Mouse (Mus musculus) erythroblast, embryonic 14.5 days (primary cell): ENCODE measurements around the gene Igfbp4.

Source experiments
- GATA1 ChIP-seq: IDR thresholded peaks from 2 replicates; pipeline ENCODE4 v1.6.1; 2012; ENCODE audit warnings: low read length, inconsistent platforms, mixed read lengths
- TAL1 ChIP-seq: IDR thresholded peaks from 3 replicates; pipeline ENCODE4 v1.6.1; 2012; ENCODE audit warnings: low read length, inconsistent platforms, mixed read lengths

DNA sequence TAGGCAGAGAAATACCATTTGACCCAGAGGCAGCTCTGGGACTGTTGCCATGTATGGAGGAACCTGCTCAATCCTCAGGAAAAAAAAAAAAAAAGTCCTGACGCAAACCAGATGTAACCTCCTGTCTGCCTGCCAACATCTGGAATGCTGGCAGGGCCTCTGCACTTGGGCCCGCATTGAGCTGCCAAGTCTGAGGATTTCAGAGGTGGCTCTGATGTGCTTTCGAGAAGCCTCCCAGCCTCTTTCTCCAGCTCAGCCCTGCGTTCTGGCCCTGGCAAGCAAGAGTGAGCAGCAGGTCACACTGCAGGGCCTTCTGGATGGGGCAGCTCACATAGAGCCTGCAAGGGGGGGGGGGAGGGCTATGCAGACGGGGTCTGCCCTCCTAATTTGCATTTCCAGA, 6.1 kb downstream of the Igfbp4 start:
- TF ChIP-seq GATA1 (no peak), TAL1 (no peak)
